Mouse (Mus musculus) CH12.LX (cell line): ENCODE results near the gene 4931440F15Rik.
A peak's percentile ranks its signal among the peaks of the same experiment; 100 is the strongest.

Experiments
- CTCF ChIP-seq, 2 experiments: IDR thresholded peaks in 1 of 2; conservative IDR thresholded peaks in 1 of 2; 2 replicates each; pipeline ENCODE4 v1.5.1; 2011 to 2012; ENCODE audit warnings: low read depth in 2 of 2, low read length in 2 of 2, improper control_type of control experiment in 1 of 2, inconsistent platforms in 1 of 2, mild to moderate bottlenecking in 1 of 2, moderate library complexity in 1 of 2
- E2F4 ChIP-seq: IDR thresholded peaks from 2 replicates; pipeline ENCODE4 v1.6.1; 2011; ENCODE audit warnings: low read depth, low read length, improper control_type of control experiment; ENCODE audit not compliant: insufficient replicate concordance
- ELF1 ChIP-seq: IDR thresholded peaks from 2 replicates; pipeline ENCODE4 v1.6.1; 2014; ENCODE audit warnings: low read depth, mild to moderate bottlenecking, inconsistent platforms, low read length, improper control_type of control experiment
- EP300 ChIP-seq: IDR thresholded peaks from 2 replicates; pipeline ENCODE4 v1.6.1; 2011; ENCODE audit warnings: low read length, improper control_type of control experiment
- MAFK ChIP-seq: IDR thresholded peaks from 2 replicates; pipeline ENCODE4 v1.6.1; 2011; ENCODE audit warnings: low read length, improper control_type of control experiment; ENCODE audit not compliant: insufficient replicate concordance
- MAX ChIP-seq: IDR thresholded peaks from 2 replicates; pipeline ENCODE4 v1.6.1; 2011; ENCODE audit warnings: low read length, improper control_type of control experiment
- POLR2A ChIP-seq: IDR thresholded peaks from 2 replicates; pipeline ENCODE4 v1.6.1; 2011; ENCODE audit warnings: low read depth, mild to moderate bottlenecking, improper control_type of control experiment, low read length
- POLR2AphosphoS2 ChIP-seq: IDR thresholded peaks from 2 replicates; pipeline ENCODE4 v1.6.1; 2011; ENCODE audit warnings: low read depth, low read length, improper control_type of control experiment
- TBP ChIP-seq: conservative IDR thresholded peaks from 2 replicates; pipeline ENCODE4 v1.6.1; 2011; ENCODE audit warnings: low read depth, low read length, improper control_type of control experiment
- UBTF ChIP-seq: IDR thresholded peaks from 2 replicates; pipeline ENCODE4 v1.6.1; 2012; ENCODE audit warnings: low read depth, mild to moderate bottlenecking, inconsistent platforms, low read length, improper control_type of control experiment, moderate library complexity
- USF2 ChIP-seq: conservative IDR thresholded peaks from 2 replicates; pipeline ENCODE4 v1.6.1; 2011; ENCODE audit warnings: low read depth, low read length, improper control_type of control experiment
- ZMIZ1 ChIP-seq: IDR thresholded peaks from 2 replicates; pipeline ENCODE4 v1.6.1; 2012; ENCODE audit warnings: low read depth, mild to moderate bottlenecking, inconsistent platforms, low read length, improper control_type of control experiment

DNA sequence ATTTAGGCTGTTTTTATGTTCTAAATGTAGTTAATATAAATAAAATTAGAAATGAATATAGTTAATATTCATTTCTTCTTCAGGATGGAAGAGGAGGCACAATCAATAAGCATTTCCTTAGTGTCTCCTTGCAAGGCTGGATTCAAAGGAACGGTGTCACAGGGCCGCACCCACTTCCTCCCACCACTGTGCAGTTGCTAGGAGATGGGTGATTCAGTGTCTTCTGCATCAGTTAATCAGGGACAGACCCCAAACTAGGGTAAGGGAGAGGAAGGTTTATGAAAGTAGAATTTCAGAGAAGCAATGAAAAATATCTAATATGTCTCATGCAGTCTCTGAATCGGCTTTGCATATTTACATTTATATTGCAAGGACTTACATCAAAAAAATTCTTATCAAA lies 15.1 kb downstream of the 4931440F15Rik start:
- no peak for TF ChIP-seq MAX
- TF ChIP-seq CTCF (conservative IDR thresholded peaks at IDR 0.05 in 1 of 2, IDR thresholded peaks at IDR 0.05 in 1 of 2; ENCODE audit: low read depth in 2 of 2, low read length in 2 of 2): no peak
- no peak for TF ChIP-seq EP300
- TF ChIP-seq ELF1: peak; percentile 43
- no peak for TF ChIP-seq MAFK
- TF ChIP-seq UBTF: no peak
- TF ChIP-seq ZMIZ1: no peak
- TF ChIP-seq E2F4: no peak
- TF ChIP-seq POLR2AphosphoS2: no peak
- TF ChIP-seq POLR2A: no peak
- no peak for TF ChIP-seq TBP
- TF ChIP-seq USF2: no peak
